Mouse (Mus musculus): Measurements from ENCODE around the gene Olfr1046. TPM values are rescaled to one million over a fixed set of nuclear protein-coding genes. Genes with fewer than 3 reads are reported as not detected.

The Olfr1046 gene
- polyA plus RNA-seq, 1 experiment from 2014 or later = not detected

- no peak within 1 kb of the TSS for H3K27ac ChIP-seq (ENCODE audit: low read length)
- no peaks in the 10 kb centered on the region for H3K36me3 ChIP-seq (ENCODE audit: control insufficient read depth, insufficient read depth)
- no peaks in the 10 kb centered on the region for H3K27me3 ChIP-seq (replicated peaks; ENCODE audit: control insufficient read depth, insufficient read depth, low read length)
- no peak within 1 kb of the TSS for H3K9ac ChIP-seq (replicated peaks; ENCODE audit: low read depth, low read length)
- no peak within 1 kb of the TSS for H3K4me3 ChIP-seq (replicated peaks; ENCODE audit: low read length)
- no peak within 1 kb of the TSS for H3K4me2 ChIP-seq (ENCODE audit: low read length)
- 90% methylated on average over 2 of the region's 2 CpGs for WGBS
- H3K9me3 ChIP-seq (ENCODE audit: control insufficient read depth, low read length) = no peaks in the 10 kb centered on the region
- no peaks in the 10 kb centered on the region for H3K4me1 ChIP-seq (replicated peaks; ENCODE audit: control insufficient read depth, insufficient read depth, low read length)
- ATAC-seq = no peak
Measured at GRCm38 (mm10) chr2:86167422-86167821, 51.7 kb downstream of the Olfr1046 start, which contains the start of gene Olfr1043. Gene Olfr1043, minus strand, starts transcription at chr2:86167522.

Other genes with a start within 250 kb of the Olfr1046 start
- gene Olfr1029, start 245.4 kb downstream of the Olfr1046 start, polyA plus RNA-seq (2015; fragmentation: Nextera tagmentation; extraction: Ambion mirVana) = not detected in 2 replicates
- gene Olfr1030, start 240.0 kb downstream of the Olfr1046 start, polyA plus RNA-seq (2015; fragmentation: Nextera tagmentation; extraction: Ambion mirVana) = not detected in 2 replicates
- gene Olfr1031, start 229.0 kb downstream of the Olfr1046 start, polyA plus RNA-seq (2015; fragmentation: Nextera tagmentation; extraction: Ambion mirVana) = not detected in 2 replicates
- not detected in 2 replicates for gene Olfr1032, start 213.8 kb downstream of the Olfr1046 start, polyA plus RNA-seq (2015; fragmentation: Nextera tagmentation; extraction: Ambion mirVana)
- gene Olfr1033, start 198.7 kb downstream of the Olfr1046 start, polyA plus RNA-seq (2015; fragmentation: Nextera tagmentation; extraction: Ambion mirVana) = not detected in 2 replicates
- not detected in 2 replicates for gene Olfr1034, start 173.5 kb downstream of the Olfr1046 start, polyA plus RNA-seq (2015; fragmentation: Nextera tagmentation; extraction: Ambion mirVana)
- gene Olfr1036, start 145.3 kb downstream of the Olfr1046 start, polyA plus RNA-seq (2015; fragmentation: Nextera tagmentation; extraction: Ambion mirVana) = not detected in 2 replicates
- not detected in 2 replicates for gene Olfr1037, start 131.9 kb downstream of the Olfr1046 start, polyA plus RNA-seq (2015; fragmentation: Nextera tagmentation; extraction: Ambion mirVana)
- gene Olfr1039, start 83.4 kb downstream of the Olfr1046 start, polyA plus RNA-seq (2015; fragmentation: Nextera tagmentation; extraction: Ambion mirVana) = not detected in 2 replicates
- not detected in 2 replicates for gene Olfr1040, start 72.6 kb downstream of the Olfr1046 start, polyA plus RNA-seq (2015; fragmentation: Nextera tagmentation; extraction: Ambion mirVana)
- not detected in 2 replicates for gene Olfr1042, start 57.5 kb downstream of the Olfr1046 start, polyA plus RNA-seq (2015; fragmentation: Nextera tagmentation; extraction: Ambion mirVana)
- gene Olfr1043, start 51.8 kb downstream of the Olfr1046 start, polyA plus RNA-seq (2015; fragmentation: Nextera tagmentation; extraction: Ambion mirVana) = not detected in 2 replicates
- gene Olfr1044, start 41.5 kb downstream of the Olfr1046 start, polyA plus RNA-seq (2015; fragmentation: Nextera tagmentation; extraction: Ambion mirVana) = not detected in 2 replicates
- not detected in 2 replicates for gene Olfr52, start 33.6 kb downstream of the Olfr1046 start, polyA plus RNA-seq (2015; fragmentation: Nextera tagmentation; extraction: Ambion mirVana)
- not detected in 2 replicates for gene Olfr1045, start 16.3 kb downstream of the Olfr1046 start, polyA plus RNA-seq (2015; fragmentation: Nextera tagmentation; extraction: Ambion mirVana)
- not detected in 2 replicates for gene Olfr1047, start 12.1 kb upstream of the Olfr1046 start, polyA plus RNA-seq (2015; fragmentation: Nextera tagmentation; extraction: Ambion mirVana)
- gene Olfr1048, start 21.0 kb upstream of the Olfr1046 start, polyA plus RNA-seq (2015; fragmentation: Nextera tagmentation; extraction: Ambion mirVana) = not detected in 2 replicates
- gene Olfr1049, start 39.0 kb upstream of the Olfr1046 start, polyA plus RNA-seq (2015; fragmentation: Nextera tagmentation; extraction: Ambion mirVana) = not detected in 2 replicates
- not detected in 2 replicates for gene Olfr1051, start 59.8 kb upstream of the Olfr1046 start, polyA plus RNA-seq (2015; fragmentation: Nextera tagmentation; extraction: Ambion mirVana)
- gene Olfr1052, start 73.1 kb upstream of the Olfr1046 start, polyA plus RNA-seq (2015; fragmentation: Nextera tagmentation; extraction: Ambion mirVana) = not detected in 2 replicates
- gene Olfr1053, start 96.0 kb upstream of the Olfr1046 start, polyA plus RNA-seq (2015; fragmentation: Nextera tagmentation; extraction: Ambion mirVana) = not detected in 2 replicates
- gene Olfr1054, start 116.1 kb upstream of the Olfr1046 start, polyA plus RNA-seq (2015; fragmentation: Nextera tagmentation; extraction: Ambion mirVana) = not detected in 2 replicates
- not detected in 2 replicates for gene Olfr1055, start 131.0 kb upstream of the Olfr1046 start, polyA plus RNA-seq (2015; fragmentation: Nextera tagmentation; extraction: Ambion mirVana)
- gene Olfr1056, start 143.2 kb upstream of the Olfr1046 start, polyA plus RNA-seq (2015; fragmentation: Nextera tagmentation; extraction: Ambion mirVana) = not detected in 2 replicates
- gene Olfr1057, start 159.1 kb upstream of the Olfr1046 start, polyA plus RNA-seq (2015; fragmentation: Nextera tagmentation; extraction: Ambion mirVana) = not detected in 2 replicates
- not detected in 2 replicates for gene Olfr1058, start 169.2 kb upstream of the Olfr1046 start, polyA plus RNA-seq (2015; fragmentation: Nextera tagmentation; extraction: Ambion mirVana)
- gene Olfr1061, start 194.7 kb upstream of the Olfr1046 start, polyA plus RNA-seq (2015; fragmentation: Nextera tagmentation; extraction: Ambion mirVana) = not detected in 2 replicates
- not detected in 2 replicates for gene Olfr1062, start 207.4 kb upstream of the Olfr1046 start, polyA plus RNA-seq (2015; fragmentation: Nextera tagmentation; extraction: Ambion mirVana)
- not detected in 2 replicates for gene Olfr1065, start 231.3 kb upstream of the Olfr1046 start, polyA plus RNA-seq (2015; fragmentation: Nextera tagmentation; extraction: Ambion mirVana)
- not detected in 2 replicates for gene Olfr1066, start 237.0 kb upstream of the Olfr1046 start, polyA plus RNA-seq (2015; fragmentation: Nextera tagmentation; extraction: Ambion mirVana)

All from forebrain, embryonic 16.5 days (tissue).